Mouse (Mus musculus) spleen, embryonic (tissue): ENCODE data around the gene Rhoh.

ENCODE experiments used
- CTCF ChIA-PET: fragments of 350-600 bp; sonication (Branson Sonifier 250); formaldehyde crosslinking; loops from one replicate; lab custom pipeline; 2022; lab: Charles Lee

Rhoh gene

GRCm38 (mm10) chr5:65858898-65859297 lies 2.1 kb upstream of the Rhoh start:
- CTCF ChIA-PET, result no interaction called here

GRCm38 (mm10) chr5:65859396-65859795 lies 1.6 kb upstream of the Rhoh start:
- CTCF ChIA-PET, result interaction anchor here (0.6 to 1.0 kb wide), 2 partner anchors 18 to 593 kb away, joined by 5 to 14 read pairs; no protein-coding TSS in a partner anchor

GRCm38 (mm10) chr5:65860281-65861000 lies 572 bp upstream of the Rhoh start:
- CTCF ChIA-PET, result interaction anchor here (0.6 to 1.0 kb wide), 2 partner anchors 19 to 34 kb away, joined by 4 to 14 read pairs; no protein-coding TSS in a partner anchor

- CTCF ChIA-PET, result interaction anchor here (0.6 to 1.0 kb wide), 2 partner anchors 56 to 58 kb away, joined by 3 to 4 read pairs; no protein-coding TSS in a partner anchor
Measured at GRCm38 (mm10) chr5:65862217-65862927, 1.4 kb downstream of the Rhoh start.

GRCm38 (mm10) chr5:65863349-65863749 lies 2.3 kb downstream of the Rhoh start:
- CTCF ChIA-PET, result interaction anchor here (0.6 to 1.6 kb wide), 4 partner anchors 13 to 57 kb away, joined by 3 to 4 read pairs (median 4); no protein-coding TSS in a partner anchor

DNA sequence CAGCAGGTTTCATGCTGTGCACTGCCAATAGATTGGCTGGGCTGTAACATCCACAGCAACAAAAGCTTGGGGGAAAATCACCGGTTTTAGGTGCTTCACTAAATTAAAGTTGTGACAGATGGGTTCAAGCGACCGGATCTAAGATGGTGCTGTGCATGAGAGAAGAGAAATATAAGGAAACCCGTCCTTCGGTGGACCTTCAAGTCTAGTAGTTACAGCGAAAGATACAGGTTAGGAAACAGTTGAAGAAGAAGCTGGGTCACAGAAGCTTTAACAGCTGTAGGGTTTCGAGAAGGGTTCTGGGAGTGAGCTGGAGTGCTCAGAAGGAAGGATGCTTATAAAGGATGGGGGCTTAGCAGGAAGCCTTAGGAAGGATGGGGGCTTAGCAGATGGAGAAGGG lies 3.5 kb downstream of the Rhoh start:
- CTCF ChIA-PET, result interaction anchor here (1.2 to 1.6 kb wide), 2 partner anchors 10 to 18 kb away, joined by 3 read pairs; no protein-coding TSS in a partner anchor

GRCm38 (mm10) chr5:65864946-65865345 lies 3.9 kb downstream of the Rhoh start:
- CTCF ChIA-PET, result interaction anchor here (0.9 to 1.6 kb wide), 3 partner anchors 9 to 32 kb away, joined by 3 read pairs; no protein-coding TSS in a partner anchor

GRCm38 (mm10) chr5:65866591-65866990 lies 5.6 kb downstream of the Rhoh start:
- CTCF ChIA-PET, result interaction anchor here (0.5 to 1.4 kb wide), 5 partner anchors 11 to 194 kb away, joined by 3 to 10 read pairs (median 3); no protein-coding TSS in a partner anchor

GRCm38 (mm10) chr5:65867380-65868116 lies 6.5 kb downstream of the Rhoh start:
- CTCF ChIA-PET, result interaction anchor here (0.6 to 1.4 kb wide), 5 partner anchors 12 to 104 kb away, joined by 3 to 10 read pairs (median 3); partner anchors contain the start of gene N4bp2

GRCm38 (mm10) chr5:65868419-65868818 lies 7.4 kb downstream of the Rhoh start:
- CTCF ChIA-PET, result no interaction called here

GRCm38 (mm10) chr5:65869660-65870059 lies 8.6 kb downstream of the Rhoh start:
- CTCF ChIA-PET, result interaction anchor here (0.6 to 0.8 kb wide), 2 partner anchors 19 to 147 kb away, joined by 3 to 8 read pairs; no protein-coding TSS in a partner anchor

DNA sequence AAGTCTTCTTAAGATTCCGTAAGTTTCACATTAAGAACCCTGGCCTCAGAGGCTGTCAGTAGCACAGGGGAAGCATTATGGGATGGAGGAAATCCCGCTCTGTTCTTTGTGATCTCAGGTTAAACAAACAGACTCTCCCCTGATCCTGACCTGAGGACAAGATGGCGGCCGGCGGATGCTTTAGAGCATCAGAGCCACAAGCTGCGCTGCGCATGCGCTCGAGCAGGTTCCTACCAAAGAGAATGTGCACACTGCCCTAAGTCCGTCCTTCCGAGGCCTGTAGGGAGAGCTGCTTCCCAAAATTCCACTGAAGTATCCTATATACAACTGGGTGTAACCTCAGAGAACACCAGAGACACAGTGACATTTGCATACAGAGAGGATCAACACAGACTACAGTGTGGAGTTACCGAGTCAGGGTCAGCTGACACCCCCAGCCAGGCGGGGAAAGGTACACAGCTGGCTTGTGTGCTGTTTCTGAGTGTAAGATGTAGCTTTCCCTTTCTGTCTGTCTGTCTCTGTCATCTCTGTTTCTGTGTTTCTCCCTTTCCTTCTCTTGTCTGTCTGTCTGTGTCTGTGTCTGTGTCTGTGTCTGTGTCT lies 10.4 kb downstream of the Rhoh start:
- CTCF ChIA-PET, result interaction anchor here (0.6 kb wide), 1 partner anchor 203 kb away, joined by 6 read pairs; no protein-coding TSS in a partner anchor

- CTCF ChIA-PET, result no interaction called here
Measured at GRCm38 (mm10) chr5:65873212-65873611, 12.2 kb downstream of the Rhoh start.

DNA sequence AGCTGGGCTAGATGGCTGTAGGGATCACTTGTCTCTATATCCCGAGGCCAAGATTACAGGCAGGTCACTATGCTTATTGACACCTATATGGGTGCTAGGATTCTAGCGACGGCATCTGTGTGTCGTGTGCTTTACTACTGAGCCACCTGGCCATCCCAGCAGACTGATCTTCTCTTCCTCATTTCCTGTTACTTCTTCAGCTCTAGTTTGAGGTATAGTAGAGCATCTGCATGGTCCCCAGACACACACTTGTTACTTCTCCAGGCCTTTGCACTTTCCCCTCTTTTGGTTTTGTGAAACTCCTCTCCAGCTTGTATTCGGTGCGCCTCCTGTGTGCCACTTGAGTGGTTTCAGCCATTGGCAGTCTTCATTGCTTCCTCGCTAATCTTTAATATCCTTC lies 14.3 kb downstream of the Rhoh start:
- CTCF ChIA-PET, result interaction anchor here (0.6 kb wide), 1 partner anchor 1964 kb away, joined by 12 read pairs; no protein-coding TSS in a partner anchor

DNA sequence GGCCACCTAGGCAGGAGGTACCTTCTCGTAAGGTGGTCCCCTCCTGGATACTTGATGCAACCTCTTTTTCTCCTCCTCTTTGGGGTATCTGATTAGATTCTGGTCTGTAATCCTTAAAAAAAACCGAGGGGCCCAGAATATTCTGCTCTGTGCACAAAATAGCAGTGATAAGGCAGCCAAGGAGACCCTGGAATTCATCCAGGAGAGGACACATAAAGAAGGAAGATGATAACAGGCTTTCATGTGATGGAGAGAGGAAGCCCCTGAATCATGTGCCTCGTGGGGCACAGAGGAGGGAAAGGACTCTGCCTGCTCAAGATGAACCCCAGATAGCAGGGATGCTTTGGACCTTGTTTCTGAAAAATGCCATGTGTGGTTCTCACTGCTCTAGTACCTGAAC lies 17.4 kb downstream of the Rhoh start:
- CTCF ChIA-PET, result no interaction called here

DNA sequence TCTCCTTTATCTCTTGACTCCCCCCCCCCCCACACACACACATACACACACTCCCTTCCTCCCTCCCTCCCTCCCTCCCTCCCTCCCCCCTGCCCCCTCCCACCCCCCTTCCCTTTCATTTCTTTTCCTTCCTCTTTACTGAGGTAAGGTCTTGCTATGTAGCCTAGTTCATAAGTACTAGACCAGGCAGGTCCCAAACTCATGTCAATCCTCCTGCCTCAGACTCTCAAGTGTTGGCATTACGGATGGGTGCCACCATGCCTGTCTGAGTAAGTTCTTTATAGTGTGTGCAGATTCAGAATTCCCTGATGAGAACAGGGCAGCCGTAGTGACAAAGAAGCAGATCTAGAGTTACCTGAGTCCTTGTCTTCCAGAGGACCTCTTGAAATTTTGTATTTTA lies 20.2 kb downstream of the Rhoh start:
- CTCF ChIA-PET, result interaction anchor here (1.0 kb wide), 1 partner anchor 57 kb away, joined by 4 read pairs; no protein-coding TSS in a partner anchor

GRCm38 (mm10) chr5:65882476-65883205 lies 21.6 kb downstream of the Rhoh start:
- CTCF ChIA-PET, result interaction anchor here (0.6 to 0.9 kb wide), 3 partner anchors 18 to 288 kb away, joined by 3 to 6 read pairs (median 4); no protein-coding TSS in a partner anchor

- CTCF ChIA-PET, result interaction anchor here (0.6 kb wide), 1 partner anchor 41 kb away, joined by 4 read pairs; no protein-coding TSS in a partner anchor
Measured at GRCm38 (mm10) chr5:65883355-65883754, 22.3 kb downstream of the Rhoh start.

DNA sequence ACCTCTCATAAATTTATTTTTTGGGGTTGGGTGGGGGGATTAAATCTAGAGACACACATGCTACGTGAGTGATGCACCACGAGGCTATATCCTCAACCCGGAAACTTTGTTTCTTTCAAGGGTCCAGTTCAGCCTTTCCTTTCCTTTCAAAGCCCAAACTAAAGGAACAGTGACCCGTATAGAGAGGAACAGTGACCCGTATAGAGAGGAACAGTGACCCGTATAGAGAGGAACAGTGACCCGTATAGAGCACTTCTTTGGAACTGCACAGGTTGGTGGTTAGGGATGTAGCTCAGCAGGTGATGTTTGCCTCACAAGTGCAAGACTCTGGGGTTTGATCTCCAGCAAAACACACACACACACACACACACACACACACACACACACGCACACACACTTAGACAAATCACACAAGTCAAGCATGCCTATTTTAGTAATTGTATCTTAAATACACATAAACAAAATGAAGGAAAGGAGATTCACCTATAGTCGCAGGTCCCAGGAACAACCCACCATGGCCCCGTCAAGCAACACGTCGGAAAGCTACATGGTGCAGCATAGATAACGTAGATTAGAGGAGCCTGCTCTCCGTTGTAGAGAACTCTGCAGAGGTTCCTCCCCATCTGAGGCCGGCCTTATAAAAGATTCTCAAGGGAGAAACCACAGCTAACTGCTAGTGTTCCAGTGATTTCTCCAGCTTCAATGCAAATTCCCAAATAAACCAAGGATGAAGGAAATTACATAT lies 24.9 kb downstream of the Rhoh start:
- CTCF ChIA-PET, result interaction anchor here (0.6 to 0.8 kb wide), 2 partner anchors 19 to 39 kb away, joined by 3 read pairs; no protein-coding TSS in a partner anchor
